Mouse (Mus musculus) CH12.LX (cell line): ENCODE results near the gene Olfr389. TPM values are rescaled to one million over a fixed set of nuclear protein-coding genes. Genes with fewer than 3 reads are reported as not detected.

Experiments used
- DNase-seq: peaks from one replicate; pipeline ENCODE4 v3.0.0-alpha.2; 2013; ENCODE audit errors: extremely low read depth
- H3K27ac ChIP-seq: 2 replicates; pipeline ENCODE4 v1.5.1; 2012; ENCODE audit warnings: low read depth, mild to moderate bottlenecking, control low read depth, moderate library complexity; ENCODE audit not compliant: insufficient read depth
- H3K27me3 ChIP-seq: replicated peaks from 2 replicates; pipeline ENCODE3; 2012; ENCODE audit warnings: inconsistent platforms
- H3K36me3 ChIP-seq, 2 experiments: replicated peaks in 1 of 2; 2 replicates each; pipeline versions ENCODE3 to v1.6.1; 2012; ENCODE audit warnings: inconsistent platforms in 1 of 2, low read length in 1 of 2, mild to moderate bottlenecking in 1 of 2, mixed read lengths in 1 of 2, moderate library complexity in 1 of 2; ENCODE audit not compliant: control insufficient read depth in 1 of 2, insufficient read depth in 1 of 2
- H3K4me1 ChIP-seq, 2 experiments: 2 replicates each; pipeline ENCODE4 v1.6.1; 2012; ENCODE audit warnings: inconsistent platforms in 1 of 2, moderate library complexity in 1 of 2; ENCODE audit not compliant: insufficient read depth in 2 of 2, control insufficient read depth in 1 of 2
- H3K4me2 ChIP-seq: 2 replicates; pipeline ENCODE4 v1.6.1; 2012; ENCODE audit warnings: low read depth, mild to moderate bottlenecking, control low read depth; ENCODE audit not compliant: poor library complexity, insufficient read depth, severe bottlenecking
- H3K4me3 ChIP-seq, 3 experiments: fragments of 150-350 bp in 1 of 3; sonication (generic) in 1 of 3; replicated peaks in 1 of 3; 2 replicates each; pipeline versions ENCODE3 to v1.5.1; 2011 to 2012; ENCODE audit warnings: low read depth in 2 of 3, low read length in 2 of 3, mild to moderate bottlenecking in 2 of 3, moderate library complexity in 2 of 3, control low read depth in 1 of 3, improper control_type of control experiment in 1 of 3, inconsistent platforms in 1 of 3, mixed read lengths in 1 of 3; ENCODE audit not compliant: poor library complexity in 1 of 3
- H3K79me2 ChIP-seq: replicated peaks from 2 replicates; pipeline ENCODE4 v1.6.1; 2012; ENCODE audit warnings: mild to moderate bottlenecking, moderate library complexity; ENCODE audit not compliant: control insufficient read depth, poor library complexity, insufficient read depth, severe bottlenecking; ENCODE audit errors: extremely low read depth
- H3K9ac ChIP-seq: 2 replicates; pipeline ENCODE4 v1.6.1; 2012; ENCODE audit warnings: low read depth, mild to moderate bottlenecking, control low read depth, moderate library complexity; ENCODE audit not compliant: insufficient read depth
- H3K9me3 ChIP-seq: replicated peaks from 2 replicates; pipeline ENCODE3; 2012; ENCODE audit warnings: low read length, inconsistent platforms, mixed read lengths
- BHLHE40 ChIP-seq: IDR thresholded peaks from 2 replicates; pipeline ENCODE4 v1.6.1; 2011; ENCODE audit warnings: mild to moderate bottlenecking, low read depth, low read length, improper control_type of control experiment
- CHD1 ChIP-seq: IDR thresholded peaks from 2 replicates; pipeline ENCODE4 v1.6.1; 2012; ENCODE audit warnings: low read depth, low read length, improper control_type of control experiment, inconsistent platforms
- CHD2 ChIP-seq: IDR thresholded peaks from 2 replicates; pipeline ENCODE4 v1.6.1; 2011; ENCODE audit warnings: low read length, improper control_type of control experiment
- CTCF ChIP-seq, 2 experiments: IDR thresholded peaks in 1 of 2; conservative IDR thresholded peaks in 1 of 2; 2 replicates each; pipeline ENCODE4 v1.5.1; 2011 to 2012; ENCODE audit warnings: low read depth in 2 of 2, low read length in 2 of 2, improper control_type of control experiment in 1 of 2, inconsistent platforms in 1 of 2, mild to moderate bottlenecking in 1 of 2, moderate library complexity in 1 of 2
- E2F4 ChIP-seq: IDR thresholded peaks from 2 replicates; pipeline ENCODE4 v1.6.1; 2011; ENCODE audit warnings: low read depth, low read length, improper control_type of control experiment; ENCODE audit not compliant: insufficient replicate concordance
- EP300 ChIP-seq: IDR thresholded peaks from 2 replicates; pipeline ENCODE4 v1.6.1; 2011; ENCODE audit warnings: low read length, improper control_type of control experiment
- GABPA ChIP-seq: IDR thresholded peaks from 2 replicates; pipeline ENCODE4 v1.6.1; 2012; ENCODE audit warnings: low read depth, low read length, improper control_type of control experiment, inconsistent platforms; ENCODE audit not compliant: insufficient replicate concordance
- JUN ChIP-seq: IDR thresholded peaks from 2 replicates; pipeline ENCODE4 v1.6.1; 2011; ENCODE audit warnings: low read depth, mild to moderate bottlenecking, low read length, improper control_type of control experiment, moderate library complexity; ENCODE audit not compliant: insufficient read depth
- KAT2A ChIP-seq: IDR thresholded peaks from 2 replicates; pipeline ENCODE4 v1.6.1; 2012; ENCODE audit warnings: low read length, improper control_type of control experiment, inconsistent platforms; ENCODE audit not compliant: insufficient replicate concordance
- MEF2A ChIP-seq: IDR thresholded peaks from 2 replicates; pipeline ENCODE4 v1.6.1; 2014; ENCODE audit warnings: low read depth, mild to moderate bottlenecking, inconsistent platforms, low read length, improper control_type of control experiment, borderline replicate concordance
- NELFE ChIP-seq: IDR thresholded peaks from 2 replicates; pipeline ENCODE4 v1.6.1; 2011; ENCODE audit warnings: low read depth, low read length, improper control_type of control experiment
- NRF1 ChIP-seq: IDR thresholded peaks from 2 replicates; pipeline ENCODE4 v1.6.1; 2014; ENCODE audit warnings: low read depth, mild to moderate bottlenecking, inconsistent platforms, low read length, improper control_type of control experiment, moderate library complexity
- POLR2AphosphoS2 ChIP-seq: IDR thresholded peaks from 2 replicates; pipeline ENCODE4 v1.6.1; 2011; ENCODE audit warnings: low read depth, low read length, improper control_type of control experiment
- RCOR1 ChIP-seq: conservative IDR thresholded peaks from 2 replicates; pipeline ENCODE4 v1.6.1; 2012; ENCODE audit warnings: low read depth, mild to moderate bottlenecking, inconsistent platforms, low read length, improper control_type of control experiment
- TBP ChIP-seq: conservative IDR thresholded peaks from 2 replicates; pipeline ENCODE4 v1.6.1; 2011; ENCODE audit warnings: low read depth, low read length, improper control_type of control experiment
- TCF12 ChIP-seq: IDR thresholded peaks from 2 replicates; pipeline ENCODE4 v1.6.1; 2014; ENCODE audit warnings: low read depth, mild to moderate bottlenecking, inconsistent platforms, low read length, improper control_type of control experiment
- USF1 ChIP-seq: IDR thresholded peaks from 2 replicates; pipeline ENCODE4 v1.6.1; 2014; ENCODE audit warnings: low read depth, mild to moderate bottlenecking, inconsistent platforms, low read length, improper control_type of control experiment
- ZC3H11A ChIP-seq: IDR thresholded peaks from 2 replicates; pipeline ENCODE4 v1.6.1; 2012; ENCODE audit warnings: low read depth, mild to moderate bottlenecking, inconsistent platforms, low read length, improper control_type of control experiment
- ZKSCAN1 ChIP-seq: IDR thresholded peaks from 2 replicates; pipeline ENCODE4 v1.6.1; 2012; ENCODE audit warnings: low read depth, inconsistent platforms, low read length, improper control_type of control experiment, borderline replicate concordance
- ZNF384 ChIP-seq: IDR thresholded peaks from 2 replicates; pipeline ENCODE4 v1.6.1; 2012; ENCODE audit warnings: low read depth, low read length, improper control_type of control experiment, inconsistent platforms
- dilution Hi-C: fragments of 300-500 bp; cut with MboI; formaldehyde crosslinking; loops from 2 replicates; pipeline ENCODE4 v1.14.3; 2020; ENCODE audit warnings: low sequenced_read_pairs; ENCODE audit not compliant: extremely low pct_unique_long_range_greater_than_20kb, extremely low pct_ligation_motif_present
- in situ Hi-C: fragments of 300-500 bp; cut with MboI; formaldehyde crosslinking; loops from 3 replicates; pipeline ENCODE4 v1.14.3; 2019; ENCODE audit warnings: low sequenced_read_pairs, low pct_ligation_motif_present, low pct_unique_long_range_greater_than_20kb, mixed read lengths
- polyA plus RNA-seq: library from polyadenylated mRNA; unstranded; fragments of >175 nt; gene quantifications from 2 replicates; pipeline ENCODE4 v1.2.1, GENCODE M21; 2012; ENCODE audit warnings: low read depth; ENCODE audit not compliant: insufficient read length
- total RNA-seq, 2 experiments: library from RNA; depleted of rRNA; stranded (reverse); fragments of 300-350 nt in 1 of 2; fragments of >200 nt in 1 of 2; gene quantifications; 2 replicates each; pipeline ENCODE4 v1.2.3; 2012 to 2014

Gene Olfr389
- not detected in 2 replicates for total RNA-seq (2012; rRNA removed)
- not detected in 2 replicates for total RNA-seq (2014; rRNA removed)
- polyA plus RNA-seq = not detected in 2 replicates

DNA sequence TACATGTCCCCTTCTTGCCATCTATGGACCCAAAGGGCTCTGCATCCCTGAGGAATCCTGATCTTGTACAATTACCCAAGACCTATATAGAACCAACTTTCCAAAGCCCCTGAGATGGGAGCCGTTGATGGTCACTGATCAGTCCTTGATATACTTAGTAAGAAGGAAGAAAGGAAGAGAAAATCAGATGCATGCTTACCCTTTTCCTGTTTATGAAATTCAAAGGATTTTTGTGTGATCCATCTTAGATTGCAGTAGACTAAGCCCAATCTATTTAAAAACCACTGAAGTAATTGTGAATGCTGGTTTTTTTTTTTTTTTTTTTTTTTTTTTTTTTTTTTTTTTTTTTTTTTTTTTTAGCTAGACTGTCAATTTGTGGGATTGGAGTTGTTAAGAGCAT is at the start of gene Olfr389:
Gene Olfr389, minus strand, starts transcription at position 101 of the 400 bp plus-strand sequence.
- in situ Hi-C loops = no loop called here
- no peak for DNase-seq

DNA sequence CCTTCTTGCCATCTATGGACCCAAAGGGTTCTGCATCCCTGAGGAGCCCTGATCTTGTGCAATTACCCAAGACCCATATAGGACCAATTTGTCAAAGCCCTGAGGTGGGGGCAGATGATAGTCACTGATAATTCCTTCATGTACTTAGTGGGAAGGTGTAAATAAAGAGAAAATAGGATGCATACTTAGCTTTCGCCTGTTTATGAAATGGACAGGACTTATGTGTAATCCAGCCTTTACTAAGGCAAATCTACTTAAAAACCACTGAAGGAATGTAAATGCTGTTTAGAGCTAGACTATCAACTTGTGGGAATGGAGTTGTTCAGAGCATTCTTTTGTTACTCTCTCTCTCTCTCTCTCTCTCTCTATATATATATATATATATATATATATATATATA is 36.4 kb upstream of the Olfr389 start, which contains the start of gene Olfr392:
Gene Olfr392, minus strand, starts transcription at position 101 of the 400 bp plus-strand sequence.
- no peaks in the 10 kb centered on the region for H3K79me2 ChIP-seq
- no peak for DNase-seq
- TF ChIP-seq TCF12 (no peak), USF1 (no peak), POLR2AphosphoS2 (no peak), E2F4 (no peak), NELFE (no peak), CHD2 (no peak), TBP (no peak), KAT2A (no peak), ZKSCAN1 (no peak), CTCF (conservative IDR thresholded peaks at IDR 0.05 in 1 of 2, IDR thresholded peaks at IDR 0.05 in 1 of 2; ENCODE audit: low read depth in 2 of 2, low read length in 2 of 2) (no peak), ZC3H11A (no peak), ZNF384 (no peak), BHLHE40 (no peak), NRF1 (no peak), RCOR1 (no peak), GABPA (no peak), JUN (no peak), MEF2A (no peak), EP300 (no peak)
- H3K4me3 ChIP-seq = no peak within 1 kb of the TSS
- no peaks in the 10 kb centered on the region for H3K4me1 ChIP-seq
- no peak within 1 kb of the TSS for H3K27ac ChIP-seq
- H3K9ac ChIP-seq = no peak within 1 kb of the TSS
- no peaks in the 10 kb centered on the region for H3K9me3 ChIP-seq
- dilution Hi-C loops (no loop called here), in situ Hi-C loops (no loop called here)
- no peak within 1 kb of the TSS for H3K4me2 ChIP-seq
- peaks cover 52% of the 10 kb centered on the region for H3K27me3 ChIP-seq
- H3K36me3 ChIP-seq = no peaks in the 10 kb centered on the region

More for the DNA sequence above, at the start of gene Olfr389:
- Histone ChIP-seq H3K4me3 (no peak within 1 kb of the TSS), H3K79me2 (no peaks in the 10 kb centered on the region), H3K9ac (no peak within 1 kb of the TSS), H3K4me2 (no peak within 1 kb of the TSS), H3K27me3 (peaks cover 29% of the 10 kb centered on the region), H3K4me1 (no peaks in the 10 kb centered on the region), H3K9me3 (no peaks in the 10 kb centered on the region), H3K36me3 (no peaks in the 10 kb centered on the region), H3K27ac (no peak within 1 kb of the TSS)
- dilution Hi-C loops = no loop called here
- peak; percentile 70 for TF ChIP-seq ZNF384
- TF ChIP-seq CHD1 = no peak
